Mouse (Mus musculus): Measurements from ENCODE around the gene Ssrp1. TPM values are rescaled to one million over a fixed set of nuclear protein-coding genes. Genes with fewer than 3 reads are reported as not detected.

Gene Ssrp1
- 169 TPM for total RNA-seq (2023)

GRCm38 (mm10) chr2:85037047-85038026, at the start of gene Ssrp1, which contains the start of gene P2rx3:
Gene Ssrp1, plus strand, starts transcription at chr2:85037234.
Gene P2rx3, minus strand, starts transcription at chr2:85037462.

GRCm38 (mm10) chr2:84987930-84988329, 49.1 kb upstream of the Ssrp1 start, which contains the start of gene Prg3:
Gene Prg3, plus strand, starts transcription at chr2:84988215.

DNA sequence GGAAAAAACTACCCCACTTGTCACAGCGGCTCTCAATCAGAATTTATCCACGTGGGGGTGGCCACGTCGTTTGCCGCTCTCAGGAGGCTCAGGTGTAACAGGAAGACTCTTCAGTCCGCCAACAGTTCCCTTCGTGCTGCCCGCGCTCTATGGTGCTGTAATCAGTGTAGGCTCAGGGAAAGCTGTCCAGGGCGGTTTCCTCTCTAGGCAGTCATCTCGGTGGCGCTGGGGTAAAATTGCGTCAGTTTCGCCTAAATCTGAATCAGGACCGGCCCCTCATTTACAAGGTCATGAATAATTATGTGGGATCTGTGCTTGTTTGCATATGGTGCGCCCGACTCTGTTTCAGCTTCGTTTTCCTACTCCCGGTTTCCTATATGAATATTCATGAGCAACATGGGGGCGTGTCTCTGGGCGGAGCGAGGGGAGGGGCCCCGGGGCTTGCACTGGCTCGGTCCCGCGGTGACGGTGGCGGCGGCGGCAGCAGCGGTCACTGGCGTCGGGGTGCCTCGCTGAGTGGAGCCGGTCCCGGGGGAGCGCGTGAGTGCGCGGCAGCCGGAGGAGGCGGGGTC, 10.6 kb downstream of the Ssrp1 start, which contains the start of gene Tnks1bp1:
Tnks1bp1 (plus strand) TSS at position 427 of the 572 bp plus-strand sequence.

Other genes starting within 250 kb of the Ssrp1 start
- gene Ube2l6, start 238.4 kb upstream of the Ssrp1 start, total RNA-seq (2023), result 3.6 TPM
- not detected for gene Smtnl1, start 214.6 kb upstream of the Ssrp1 start, total RNA-seq (2023)
- 14.8 TPM for gene Timm10, start 210.2 kb upstream of the Ssrp1 start, total RNA-seq (2023)
- 0.35 TPM for gene Slc43a1, start 198.4 kb upstream of the Ssrp1 start, total RNA-seq (2023)
- not detected for gene Rtn4rl2, start 150.5 kb upstream of the Ssrp1 start, total RNA-seq (2023)
- gene Slc43a3, start 100.7 kb upstream of the Ssrp1 start, total RNA-seq (2023), result 5.1 TPM
- gene Prg2, start 56.8 kb upstream of the Ssrp1 start, total RNA-seq (2023), result not detected
- not detected for gene Prg3, start 49.0 kb upstream of the Ssrp1 start, total RNA-seq (2023)
- 0.33 TPM for gene P2rx3, start 228 bp downstream of the Ssrp1 start, total RNA-seq (2023)
- gene Tnks1bp1, start 10.8 kb downstream of the Ssrp1 start, total RNA-seq (2023), result 34.3 TPM
- not detected for gene Aplnr, start 99.0 kb downstream of the Ssrp1 start, total RNA-seq (2023)
- not detected for gene Lrrc55, start 160.0 kb downstream of the Ssrp1 start, total RNA-seq (2023)

Measured in CD4-positive naive resting alpha-beta T cell, adult 57 days (primary cell).